Mouse (Mus musculus) liver, embryonic 16.5 days (tissue): ENCODE measurements around the gene Trappc3. TPM values are rescaled to one million over a fixed set of nuclear protein-coding genes. Genes with fewer than 3 reads are reported as not detected.
"Not testable (repeated sequence)": the region's sequence is repeated elsewhere in the genome, so short reads cannot be mapped to it uniquely, and the experiment has no call there.

Experiments
- ATAC-seq: fragments of 200-750 bp; cut with Nextera tagmentation; 2 replicates; pipeline ENCODE4 v1.8.0; 2017; ENCODE audit warnings: low read depth, mild to moderate bottlenecking, moderate number of reproducible peaks, moderate library complexity
- H3K27ac ChIP-seq: fragments of 300-500 bp; sonication (generic); 2 replicates; pipeline ENCODE4 v1.5.1; 2014; ENCODE audit warnings: mild to moderate bottlenecking, low read length
- H3K27me3 ChIP-seq: fragments of 300-500 bp; sonication (generic); 2 replicates; pipeline ENCODE4 v1.6.1; 2014; ENCODE audit warnings: low read depth, low read length, mixed read lengths; ENCODE audit not compliant: control insufficient read depth, insufficient read depth
- H3K36me3 ChIP-seq: fragments of 300-500 bp; sonication (generic); 2 replicates; pipeline ENCODE4 v1.6.1; 2014; ENCODE audit warnings: mild to moderate bottlenecking; ENCODE audit not compliant: control insufficient read depth, insufficient read depth
- H3K4me1 ChIP-seq: fragments of 300-500 bp; sonication (generic); 2 replicates; pipeline ENCODE4 v1.6.1; 2014; ENCODE audit warnings: low read depth, low read length, mixed read lengths; ENCODE audit not compliant: control insufficient read depth
- H3K4me2 ChIP-seq: fragments of 300-500 bp; sonication (generic); 2 replicates; pipeline ENCODE4 v1.6.1; 2014; ENCODE audit warnings: low read depth, low read length, mixed read lengths
- H3K4me3 ChIP-seq: fragments of 300-500 bp; sonication (generic); 2 replicates; pipeline ENCODE4 v1.5.1; 2014; ENCODE audit warnings: low read depth, mild to moderate bottlenecking, low read length
- H3K9ac ChIP-seq: fragments of 300-500 bp; sonication (generic); 2 replicates; pipeline ENCODE4 v1.6.1; 2014; ENCODE audit warnings: low read depth, low read length
- H3K9me3 ChIP-seq: fragments of 300-500 bp; sonication (generic); replicated peaks from 2 replicates; pipeline ENCODE4 v1.6.1; 2016; ENCODE audit warnings: low read length; ENCODE audit not compliant: control insufficient read depth
- WGBS: fragments of 180-500 bp; shearing (Covaris S2); extraction: QIAGEN DNeasy Blood & Tissue Kit; methylation state at CpG from one replicate; pipeline ENCODE4 v1.1.7; 2014; ENCODE audit not compliant: insufficient replicate concordance; 5-methylcytosine and 5-hydroxymethylcytosine counted together
- polyA plus RNA-seq: library from polyadenylated mRNA; unstranded; fragments of >200 nt; fragmentation: Nextera tagmentation; extraction: Ambion mirVana; gene quantifications from 2 replicates; pipeline ENCODE4 v1.2.1, GENCODE M21; 2015

Gene Trappc3
- polyA plus RNA-seq, result 29.3 and 32.4 TPM in 2 replicates

DNA sequence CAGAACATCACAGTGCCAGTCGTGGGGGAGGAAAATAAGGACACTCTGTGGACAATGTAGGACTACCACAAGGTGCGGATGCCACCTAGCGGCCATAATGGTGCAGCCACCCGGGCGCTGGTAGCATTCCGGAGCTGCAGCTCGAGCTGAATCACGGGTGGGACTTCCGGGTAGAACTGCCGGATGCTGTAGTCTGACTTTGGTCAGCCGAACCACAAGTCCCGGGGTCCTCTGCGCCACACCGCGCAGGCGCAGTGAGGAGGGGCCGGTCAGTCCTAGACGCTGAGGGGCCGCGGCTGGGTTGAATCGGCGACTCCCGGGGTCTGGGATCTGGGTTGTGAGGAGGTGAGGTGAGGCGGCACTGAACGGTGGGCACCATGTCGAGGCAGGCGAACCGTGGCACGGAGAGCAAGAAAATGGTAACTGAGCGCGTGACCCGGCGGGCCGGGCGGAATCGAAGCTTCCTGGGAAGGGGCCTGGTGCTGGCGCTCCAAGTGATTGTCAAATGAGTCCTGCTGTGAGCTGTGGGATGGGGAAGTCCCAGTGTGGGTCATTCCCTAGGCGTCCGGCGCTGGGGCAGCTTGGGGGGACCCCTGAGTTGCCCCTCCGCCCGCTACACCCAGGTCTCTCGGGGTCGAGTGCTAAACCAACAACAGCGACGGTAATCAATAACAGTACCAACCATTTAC, at the start of gene Trappc3:
Trappc3 (plus strand) TSS at position 207 of the 689 bp plus-strand sequence.
- ATAC-seq, result peak; percentile 87
- Histone ChIP-seq H3K9me3 (no peaks in the 10 kb centered on the region), H3K9ac (peak within 1 kb of the TSS; percentile 83), H3K36me3 (no peaks in the 10 kb centered on the region), H3K4me3 (peak within 1 kb of the TSS; percentile 76), H3K4me1 (peaks cover 47% of the 10 kb centered on the region), H3K4me2 (peak within 1 kb of the TSS; percentile 91), H3K27me3 (peaks cover 27% of the 10 kb centered on the region), H3K27ac (peak within 1 kb of the TSS; percentile 79)
- WGBS, result under 1% methylated on average over 46 of the region's 46 CpGs

GRCm38 (mm10) chr4:126217771-126218170, 44.4 kb upstream of the Trappc3 start:
- H3K27me3 ChIP-seq, result no peaks in the 10 kb centered on the region
- ATAC-seq, result no peak
- no peaks in the 10 kb centered on the region for H3K9me3 ChIP-seq
- H3K4me2 ChIP-seq, result no peak overlapping the region
- no peaks in the 10 kb centered on the region for H3K36me3 ChIP-seq
- WGBS, result 63% methylated on average over 6 of the region's 6 CpGs
- H3K9ac ChIP-seq, result no peak overlapping the region
- H3K4me1 ChIP-seq, result no peaks in the 10 kb centered on the region
- no peak overlapping the region for H3K27ac ChIP-seq
- no peak overlapping the region for H3K4me3 ChIP-seq

DNA sequence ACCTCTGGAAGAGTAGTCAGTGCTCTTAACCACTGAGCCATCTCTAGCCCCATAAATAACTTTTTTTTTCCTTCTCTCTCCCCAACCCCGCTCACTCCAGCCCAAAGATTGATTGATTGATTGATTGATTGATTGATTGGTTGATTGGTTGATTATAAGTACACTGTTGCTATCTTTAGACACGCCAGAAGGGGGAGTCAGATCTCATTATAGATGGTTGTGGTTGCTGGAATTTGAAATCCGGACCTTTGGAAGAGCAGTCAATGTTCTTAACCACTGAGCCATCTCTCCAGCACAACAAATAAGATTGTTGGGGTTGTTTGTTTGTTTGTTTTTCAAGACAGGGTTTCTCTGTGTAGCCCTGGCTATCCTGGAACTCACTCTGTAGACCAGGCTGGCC, 42.6 kb upstream of the Trappc3 start:
- ATAC-seq, H3K9me3 ChIP-seq, H3K27ac ChIP-seq, H3K4me3 ChIP-seq, H3K36me3 ChIP-seq, H3K27me3 ChIP-seq, H3K9ac ChIP-seq, H3K4me1 ChIP-seq, H3K4me2 ChIP-seq: not testable (repeated sequence)
- 53% methylated on average over 3 of the region's 3 CpGs for WGBS

DNA sequence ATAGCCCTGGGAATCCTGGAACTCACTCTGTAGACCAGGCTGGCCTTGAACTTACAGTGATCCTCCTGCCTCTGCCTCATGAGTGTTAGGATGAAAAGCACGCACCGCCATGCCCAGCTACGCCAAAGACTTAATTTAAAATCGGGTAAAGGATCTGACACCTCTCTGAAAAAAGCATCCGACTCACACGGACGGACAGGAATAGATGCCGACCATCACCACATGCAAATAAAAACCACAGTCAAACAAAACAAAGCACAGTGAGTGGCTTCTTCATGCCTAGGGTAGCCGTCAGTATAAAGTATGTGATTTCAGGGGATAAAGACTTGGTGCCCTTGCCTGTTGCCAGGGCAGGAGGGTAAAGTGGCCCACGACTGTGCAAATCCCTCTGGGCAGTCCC, 42.1 kb upstream of the Trappc3 start:
- Histone ChIP-seq H3K4me2 (no peak overlapping the region), H3K27me3 (no peaks in the 10 kb centered on the region), H3K27ac (no peak overlapping the region), H3K9ac (no peak overlapping the region), H3K9me3 (no peaks in the 10 kb centered on the region), H3K4me1 (no peaks in the 10 kb centered on the region), H3K4me3 (no peak overlapping the region), H3K36me3 (no peaks in the 10 kb centered on the region)
- ATAC-seq, result no peak
- WGBS, result 73% methylated on average over 10 of the region's 10 CpGs

DNA sequence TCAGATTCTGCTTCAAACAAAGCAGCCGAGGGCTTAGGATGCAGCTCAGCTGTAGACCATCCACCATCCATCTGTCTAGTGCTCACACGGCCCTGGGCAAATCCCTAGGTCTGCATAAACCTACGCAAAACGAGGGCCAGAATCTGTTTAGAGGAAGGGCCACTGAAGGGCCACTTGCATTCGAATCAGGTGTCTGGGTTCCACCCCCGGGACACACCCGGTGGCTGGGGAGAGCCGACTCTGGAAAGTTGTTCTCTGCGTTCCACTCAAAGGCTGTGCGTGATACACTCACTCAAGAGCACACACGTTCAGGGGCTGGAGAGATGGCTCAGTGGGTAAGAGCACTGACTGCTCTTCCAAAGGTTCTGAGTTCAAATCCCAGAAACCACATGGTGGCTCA, 39.5 kb upstream of the Trappc3 start:
- no peak overlapping the region for H3K4me3 ChIP-seq
- no peak overlapping the region for H3K4me2 ChIP-seq
- no peaks in the 10 kb centered on the region for H3K9me3 ChIP-seq
- H3K9ac ChIP-seq, result no peak overlapping the region
- 73% methylated on average over 11 of the region's 11 CpGs for WGBS
- peaks cover 4% of the 10 kb centered on the region for H3K4me1 ChIP-seq
- no peaks in the 10 kb centered on the region for H3K27me3 ChIP-seq
- H3K27ac ChIP-seq, result no peak overlapping the region
- no peak for ATAC-seq
- no peaks in the 10 kb centered on the region for H3K36me3 ChIP-seq

GRCm38 (mm10) chr4:126226640-126227039, 35.5 kb upstream of the Trappc3 start:
- H3K27me3 ChIP-seq, result no peaks in the 10 kb centered on the region
- H3K36me3 ChIP-seq, result no peaks in the 10 kb centered on the region
- no peak overlapping the region for H3K4me3 ChIP-seq
- no peak for ATAC-seq
- WGBS, result 47% methylated on average over 12 of the region's 12 CpGs
- H3K9ac ChIP-seq, result no peak overlapping the region
- no peaks in the 10 kb centered on the region for H3K9me3 ChIP-seq
- H3K4me1 ChIP-seq, result peaks cover 4% of the 10 kb centered on the region
- no peak overlapping the region for H3K4me2 ChIP-seq
- H3K27ac ChIP-seq, result no peak overlapping the region

- Histone ChIP-seq H3K27me3 (no peaks in the 10 kb centered on the region), H3K36me3 (0 out of 2 replicates have a peak, but pooled peaks cover 3% of the 10 kb centered on the region), H3K9me3 (no peaks in the 10 kb centered on the region), H3K9ac (no peak overlapping the region), H3K27ac (no peak overlapping the region), H3K4me1 (peaks cover 4% of the 10 kb centered on the region), H3K4me3 (peak overlapping the region; percentile 27; the same call in 1 of the 2 replicates), H3K4me2 (peak overlapping the region; percentile 49; the same call in 1 of the 2 replicates)
- 7% methylated on average over 18 of the region's 18 CpGs for WGBS
- peak; percentile 63 for ATAC-seq
These were observed 34.9 kb upstream of the Trappc3 start for GRCm38 (mm10) chr4:126227077-126227761.

- Histone ChIP-seq H3K4me2 (no peak overlapping the region), H3K27me3 (no peaks in the 10 kb centered on the region), H3K9ac (no peak overlapping the region), H3K36me3 (peaks cover 10% of the 10 kb centered on the region; the same call in 1 of the 2 replicates), H3K9me3 (no peaks in the 10 kb centered on the region), H3K27ac (no peak overlapping the region), H3K4me3 (no peak overlapping the region), H3K4me1 (peaks cover 4% of the 10 kb centered on the region)
- no peak for ATAC-seq
- WGBS, result 42% methylated on average over 5 of the region's 5 CpGs
These were observed 34.0 kb upstream of the Trappc3 start for GRCm38 (mm10) chr4:126228144-126228543.

GRCm38 (mm10) chr4:126229900-126230299, 32.2 kb upstream of the Trappc3 start:
- no peak overlapping the region for H3K27ac ChIP-seq
- peaks cover 14% of the 10 kb centered on the region for H3K36me3 ChIP-seq
- H3K9me3 ChIP-seq, result no peaks in the 10 kb centered on the region
- H3K4me3 ChIP-seq, result no peak overlapping the region
- WGBS, result 63% methylated on average over 7 of the region's 7 CpGs
- H3K27me3 ChIP-seq, result no peaks in the 10 kb centered on the region
- H3K4me1 ChIP-seq, result peaks cover 4% of the 10 kb centered on the region
- H3K9ac ChIP-seq, result no peak overlapping the region
- no peak overlapping the region for H3K4me2 ChIP-seq
- no peak for ATAC-seq
